Mouse (Mus musculus) T-helper 17 cell (primary cell): ENCODE measurements at regions not wholly inside any gene's neighbourhood (a gene's known extent, or its start where the extent isn't known, plus 50 kb on each side); places are given as distances from the start of the nearest gene placed in this dataset.

ENCODE experiments used
- in situ Hi-C, 2 experiments: fragments of 300-600 bp; cut with MboI, MseI; formaldehyde crosslinking; loops; 1 replicate in 1 of 2; 2 replicates in 1 of 2; pipeline ENCODE4 v1.15.1; 2025; ENCODE audit warnings: high pct_unique_total_duplicates in 2 of 2

DNA sequence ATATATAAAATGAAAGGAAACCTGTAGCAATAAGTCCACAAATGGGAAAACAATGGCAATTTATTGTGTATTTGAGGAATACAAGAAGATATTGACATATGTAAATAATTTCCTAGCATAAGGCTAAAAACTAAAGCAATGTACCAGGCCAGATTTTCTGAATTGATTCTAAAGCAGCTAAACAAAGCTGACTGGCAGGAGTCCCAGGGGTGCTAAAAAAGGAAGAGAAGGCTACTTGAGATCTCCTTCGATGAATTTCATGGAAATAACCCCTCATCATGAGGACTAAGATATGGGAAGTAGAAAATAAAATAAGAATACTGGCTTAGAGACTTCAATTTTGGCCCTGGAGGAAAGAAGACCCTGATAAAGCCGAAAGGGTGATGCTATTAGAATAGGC is 630.4 kb upstream of the Reg3g start:
- in situ Hi-C loops: loop anchor here in 1 of 2 experiments (10.0 kb wide), 1 partner anchor 816 kb away; no protein-coding TSS in a partner anchor

DNA sequence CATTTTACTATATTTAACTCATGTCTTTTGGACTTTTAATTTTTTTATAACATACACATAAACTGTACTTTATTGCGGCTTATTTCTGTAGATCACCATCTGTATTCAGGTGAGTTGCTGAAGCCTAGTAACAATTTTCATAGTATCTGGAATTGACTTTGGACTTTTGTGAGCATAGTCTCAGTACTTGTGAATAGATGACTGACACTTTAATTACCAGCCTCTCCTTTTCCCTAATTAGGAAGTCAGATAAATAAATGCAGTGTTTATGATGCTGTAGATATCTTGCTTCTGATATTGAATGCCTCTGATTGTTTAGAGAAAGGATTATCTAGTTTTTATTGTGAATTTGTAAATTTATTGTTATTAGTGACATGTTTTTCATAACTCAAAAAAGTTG is 588.9 kb upstream of the Reg3g start:
- in situ Hi-C loops: no loop called here
